Mouse (Mus musculus) v-Abl transformed pro-B cells (cell line): ENCODE results near the gene Radil.

Source experiments
- in situ Hi-C, 2 experiments: fragments of 400-800 bp; cut with MboI; formaldehyde crosslinking; loops; one replicate each; pipeline ENCODE4 v1.15.1; 2025; ENCODE audit not compliant: unreplicated experiment in 2 of 2

The Radil gene

GRCm38 (mm10) chr5:142456318-142456717 is 94.6 kb downstream of the Radil start:
- in situ Hi-C loops: no loop called here

- in situ Hi-C loops: no loop called here
Measured at GRCm38 (mm10) chr5:142453742-142454141, 97.2 kb downstream of the Radil start.

GRCm38 (mm10) chr5:142451759-142452158 is 99.1 kb downstream of the Radil start:
- in situ Hi-C loops: no loop called here

GRCm38 (mm10) chr5:142450846-142451245 is 100.1 kb downstream of the Radil start:
- in situ Hi-C loops: no loop called here

- in situ Hi-C loops: loop anchor here (5.0 to 10.0 kb wide), 6 partner anchors 81 to 1601 kb away; no protein-coding TSS in a partner anchor
Measured at GRCm38 (mm10) chr5:142448623-142449022, 102.3 kb downstream of the Radil start.

- in situ Hi-C loops: loop anchor here (5.0 to 10.0 kb wide), 6 partner anchors 81 to 1601 kb away; no protein-coding TSS in a partner anchor
Measured at GRCm38 (mm10) chr5:142448076-142448475, 102.8 kb downstream of the Radil start.

- in situ Hi-C loops: loop anchor here (5.0 to 10.0 kb wide), 6 partner anchors 78 to 1598 kb away; no protein-coding TSS in a partner anchor
Measured at GRCm38 (mm10) chr5:142445709-142446108, 105.2 kb downstream of the Radil start.

- in situ Hi-C loops: loop anchor here (5.0 to 10.0 kb wide), 7 partner anchors 38 to 1598 kb away; no protein-coding TSS in a partner anchor
Measured at GRCm38 (mm10) chr5:142444791-142445531, 105.9 kb downstream of the Radil start.

- in situ Hi-C loops: loop anchor here (5.0 to 10.0 kb wide), 4 partner anchors 37 to 1349 kb away; no protein-coding TSS in a partner anchor
Measured at GRCm38 (mm10) chr5:142443994-142444393, 106.9 kb downstream of the Radil start.

GRCm38 (mm10) chr5:142443514-142443913 is 107.4 kb downstream of the Radil start:
- in situ Hi-C loops: loop anchor here (5.0 to 10.0 kb wide), 4 partner anchors 36 to 1349 kb away; no protein-coding TSS in a partner anchor

- in situ Hi-C loops: loop anchor here (5.0 to 10.0 kb wide), 4 partner anchors 35 to 1347 kb away; no protein-coding TSS in a partner anchor
Measured at GRCm38 (mm10) chr5:142442045-142442440, 108.9 kb downstream of the Radil start.

GRCm38 (mm10) chr5:142441332-142442044 is 109.4 kb downstream of the Radil start:
- in situ Hi-C loops: loop anchor here (5.0 to 10.0 kb wide), 4 partner anchors 34 to 1347 kb away; no protein-coding TSS in a partner anchor

GRCm38 (mm10) chr5:142440451-142441147 is 110.3 kb downstream of the Radil start:
- in situ Hi-C loops: loop anchor here (5.0 to 10.0 kb wide), 4 partner anchors 33 to 1346 kb away; no protein-coding TSS in a partner anchor

GRCm38 (mm10) chr5:142439911-142440432 is 110.9 kb downstream of the Radil start:
- in situ Hi-C loops: loop anchor here (5.0 to 10.0 kb wide), 4 partner anchors 33 to 1345 kb away; no protein-coding TSS in a partner anchor

GRCm38 (mm10) chr5:142438380-142438938 is 112.4 kb downstream of the Radil start:
- in situ Hi-C loops: no loop called here

GRCm38 (mm10) chr5:142435736-142436135 is 115.2 kb downstream of the Radil start:
- in situ Hi-C loops: no loop called here
